Mouse (Mus musculus) heart, postnatal 0 days (tissue): ENCODE data around the gene Myo1e.

Experiments
- CTCF ChIP-seq: IDR thresholded peaks from 2 replicates; pipeline ENCODE4 v1.5.1; 2016; ENCODE audit warnings: antibody characterized with exemption, control low read depth, low read depth
- EP300 ChIP-seq: IDR thresholded peaks from 2 replicates; pipeline ENCODE4 v1.6.1; 2016; ENCODE audit warnings: antibody characterized with exemption, low read depth

DNA sequence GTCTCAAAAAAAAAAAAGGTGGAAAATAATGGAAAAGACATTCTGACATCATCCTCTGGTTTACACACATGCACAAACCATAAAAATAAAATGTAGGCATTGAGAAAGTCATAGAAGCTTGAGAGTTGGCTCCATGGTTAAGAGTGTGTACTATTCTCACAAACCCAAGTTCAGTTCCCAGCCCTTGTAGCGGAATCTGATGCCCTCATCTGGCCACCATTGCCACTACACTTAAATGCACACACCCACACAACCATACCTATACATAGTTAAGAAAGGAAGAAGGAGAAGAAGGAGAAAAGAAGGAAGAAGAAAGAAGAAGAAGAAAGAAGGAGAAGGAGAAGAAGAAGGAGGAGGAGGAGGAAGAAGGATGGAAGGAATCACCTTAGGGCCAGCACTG is 106.9 kb downstream of the Myo1e start:
- TF ChIP-seq EP300 = no peak
- no peak for TF ChIP-seq CTCF
